ENCODE assay signal across 9 mouse cellular contexts in the genomic region with DNA sequence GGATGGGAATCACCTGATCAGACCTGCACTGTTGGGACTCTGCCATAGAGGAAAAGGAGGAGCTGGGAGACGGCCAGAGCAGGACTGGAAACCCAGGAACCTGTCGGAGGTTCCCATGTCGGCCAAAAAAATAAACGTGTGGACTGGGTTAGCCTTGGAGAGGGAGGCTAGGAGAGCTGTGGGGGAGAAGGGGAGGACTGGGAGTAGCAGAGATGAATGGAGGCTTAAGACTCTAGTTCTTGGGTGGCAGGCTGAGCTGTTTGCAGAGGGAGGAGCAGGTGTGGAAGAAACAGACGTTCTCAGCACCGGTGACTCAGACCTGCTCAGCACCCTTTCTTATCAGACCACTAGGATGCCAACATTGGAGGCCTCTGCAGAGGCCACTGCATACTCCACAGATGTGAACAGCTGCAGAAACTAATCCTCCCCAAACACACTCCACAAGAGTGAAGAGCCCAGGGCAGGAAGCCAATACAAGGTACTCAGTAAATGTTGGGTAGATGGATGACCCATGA. TPM values are rescaled to one million over a fixed set of nuclear protein-coding genes. Genes with fewer than 3 reads are reported as not detected.
DNase-seq lines count a peak whose midpoint lies in the region; ATAC-seq and TF ChIP-seq lines count a peak whose summit lies in the region.
"Had no signal": no experiment of that assay in that cellular context is flagged by ENCODE, and none has a peak within 500 bp of the region (broad histone marks: within the 10 kb centered on the region; RNA-seq: fewer than 3 reads in every experiment).

No protein-coding gene starts in this region.

- ATAC-seq in forebrain, embryonic 11.5 days (replicated peaks; ENCODE audit: low FRiP score) = no peak
- no peak for ATAC-seq in neural tube, embryonic 12.5 days (ENCODE audit: low FRiP score, low read depth)
- 0 out of 2 replicates have a peak, but pooled peaks have one; percentile 15 for ATAC-seq in intestine, postnatal 0 days

- H3K36me3 ChIP-seq in forebrain, embryonic 10.5 days (replicated peaks) = no peaks in the 10 kb centered on the region
- H3K36me3 ChIP-seq in forebrain, embryonic 11.5 days (ENCODE audit: control insufficient read depth, insufficient read depth, low read length) = no peaks in the 10 kb centered on the region
- no peaks in the 10 kb centered on the region for H3K36me3 ChIP-seq in neural tube, embryonic 12.5 days
- peaks cover 2% of the 10 kb centered on the region; the same call in 1 of the 2 replicates for H3K36me3 ChIP-seq in intestine, postnatal 0 days (ENCODE audit: control insufficient read depth, insufficient read depth)
- H3K36me3 ChIP-seq: limb, embryonic 12.5 days had no signal

- H3K4me2 ChIP-seq in forebrain, embryonic 11.5 days (ENCODE audit: low read depth, low read length, severe bottlenecking) = no peak overlapping the region
- H3K4me2 ChIP-seq in neural tube, embryonic 12.5 days (replicated peaks) = peak overlapping the region; percentile 97; the same call in 1 of the 2 replicates
- peak overlapping the region; percentile 97 for H3K4me2 ChIP-seq in intestine, postnatal 0 days (replicated peaks; ENCODE audit: low read depth)

- no peak for DNase-seq in forebrain, embryonic 10.5 days (ENCODE audit: extremely low spot score, low spot score)
- no peak for DNase-seq in forebrain, embryonic 11.5 days (ENCODE audit: low spot score)
- DNase-seq in neural tube, embryonic 10.5 days (ENCODE audit: extremely low spot score, low spot score) = no peak
- DNase-seq in ovary, postnatal 14 days (ENCODE audit: low spot score) = peak; percentile 47
- DNase-seq in thymus, postnatal 36 days = no peak
- DNase-seq in retina, embryonic 14.5 days (ENCODE audit: low spot score) = no peak

- no peak overlapping the region for H3K27ac ChIP-seq in forebrain, embryonic 10.5 days
- H3K27ac ChIP-seq in forebrain, embryonic 11.5 days (ENCODE audit: low read depth, low read length) = no peak overlapping the region
- H3K27ac ChIP-seq in neural tube, embryonic 12.5 days = no peak overlapping the region
- no peak overlapping the region for H3K27ac ChIP-seq in intestine, postnatal 0 days (ENCODE audit: low read depth, low read length)
- H3K27ac ChIP-seq: limb, embryonic 12.5 days had no signal

- H3K9ac ChIP-seq in forebrain, embryonic 11.5 days (ENCODE audit: low read length) = no peak overlapping the region
- no peak overlapping the region for H3K9ac ChIP-seq in neural tube, embryonic 12.5 days
- no peak overlapping the region for H3K9ac ChIP-seq in intestine, postnatal 0 days (ENCODE audit: low read depth, low read length)
- H3K9ac ChIP-seq: limb, embryonic 12.5 days had no signal

- peaks cover 22% of the 10 kb centered on the region for H3K27me3 ChIP-seq in forebrain, embryonic 10.5 days (ENCODE audit: poor library complexity, severe bottlenecking)
- no peaks in the 10 kb centered on the region for H3K27me3 ChIP-seq in forebrain, embryonic 11.5 days (ENCODE audit: control insufficient read depth, insufficient read depth, low read length)
- H3K27me3 ChIP-seq in neural tube, embryonic 12.5 days (replicated peaks) = peaks cover 15% of the 10 kb centered on the region
- H3K27me3 ChIP-seq in intestine, postnatal 0 days (replicated peaks; ENCODE audit: control insufficient read depth, insufficient read depth, low read length) = no peaks in the 10 kb centered on the region

- no peaks in the 10 kb centered on the region for H3K9me3 ChIP-seq in forebrain, embryonic 10.5 days
- H3K9me3 ChIP-seq in forebrain, embryonic 11.5 days (ENCODE audit: control insufficient read depth, low read length) = no peaks in the 10 kb centered on the region
- no peaks in the 10 kb centered on the region for H3K9me3 ChIP-seq in neural tube, embryonic 12.5 days
- no peaks in the 10 kb centered on the region for H3K9me3 ChIP-seq in intestine, postnatal 0 days (ENCODE audit: control insufficient read depth)
- H3K9me3 ChIP-seq: limb, embryonic 12.5 days had no signal

- 53% methylated on average over 6 of the region's 6 CpGs for WGBS in forebrain, embryonic 10.5 days
- WGBS in forebrain, embryonic 11.5 days = 54% methylated on average over 6 of the region's 6 CpGs
- WGBS in neural tube, embryonic 12.5 days = 53% methylated on average over 6 of the region's 6 CpGs
- 17% methylated on average over 6 of the region's 6 CpGs for WGBS in intestine, postnatal 0 days

- H3K4me3 ChIP-seq in forebrain, embryonic 10.5 days = peak overlapping the region; percentile 80
- no peak overlapping the region for H3K4me3 ChIP-seq in forebrain, embryonic 11.5 days (ENCODE audit: low read depth, low read length)
- no peak overlapping the region for H3K4me3 ChIP-seq in neural tube, embryonic 12.5 days
- H3K4me3 ChIP-seq in intestine, postnatal 0 days (ENCODE audit: low read depth, low read length) = no peak overlapping the region

- H3K4me1 ChIP-seq in forebrain, embryonic 10.5 days = peaks cover 39% of the 10 kb centered on the region
- 0 out of 2 replicates have a peak, but pooled peaks cover 3% of the 10 kb centered on the region for H3K4me1 ChIP-seq in forebrain, embryonic 11.5 days (replicated peaks; ENCODE audit: control insufficient read depth, insufficient read depth, low read length)
- H3K4me1 ChIP-seq in neural tube, embryonic 12.5 days = peaks cover 11% of the 10 kb centered on the region
- H3K4me1 ChIP-seq in intestine, postnatal 0 days (replicated peaks; ENCODE audit: control insufficient read depth, insufficient read depth, low read length) = peaks cover 6% of the 10 kb centered on the region; the same call in 1 of the 2 replicates

- TF ChIP-seq CTCF in intestine, postnatal 0 days (IDR thresholded peaks at IDR 0.05; ENCODE audit: low read depth) = no peak

RNA-seq across cellular contexts. Expression of a gene that starts 1.9 kb away (rescaled TPM):
- polyA plus RNA-seq in forebrain, embryonic 10.5 days (2016; fragmentation: Nextera tagmentation; extraction: Ambion mirVana) = 11.7 and 14.3 TPM in 2 replicates
- polyA plus RNA-seq in forebrain, embryonic 11.5 days (2014; fragmentation: Nextera tagmentation; extraction: Ambion mirVana) = 12.5 and 13.8 TPM in 2 replicates
- 9.1 and 11.7 TPM in 2 replicates for polyA plus RNA-seq in neural tube, embryonic 12.5 days (2016; fragmentation: Nextera tagmentation; extraction: Ambion mirVana)
- polyA plus RNA-seq in intestine, postnatal 0 days (2015; fragmentation: Nextera tagmentation; extraction: Ambion mirVana) = 3.2 and 3.4 TPM in 2 replicates

RNA-seq across cellular contexts. Expression of a gene that starts 43.2 kb away (rescaled TPM):
- polyA plus RNA-seq in forebrain, embryonic 10.5 days (2016; fragmentation: Nextera tagmentation; extraction: Ambion mirVana) = 2.5 and 3.1 TPM in 2 replicates
- polyA plus RNA-seq in forebrain, embryonic 11.5 days (2014; fragmentation: Nextera tagmentation; extraction: Ambion mirVana) = 4.5 and 5.1 TPM in 2 replicates
- 9.0 and 9.4 TPM in 2 replicates for polyA plus RNA-seq in neural tube, embryonic 12.5 days (2016; fragmentation: Nextera tagmentation; extraction: Ambion mirVana)
- polyA plus RNA-seq in intestine, postnatal 0 days (2015; fragmentation: Nextera tagmentation; extraction: Ambion mirVana) = 30.5 and 35.8 TPM in 2 replicates
